Mouse (Mus musculus) brain, adult 2 months (tissue): ENCODE results near the gene Map2k6.
A peak's percentile ranks its signal among the peaks of the same experiment; 100 is the strongest.

Experiments
- DNase-seq: peaks from one replicate; pipeline ENCODE4 v3.0.0; 2011; ENCODE audit warnings: low read depth, low spot score

Gene Map2k6

DNA sequence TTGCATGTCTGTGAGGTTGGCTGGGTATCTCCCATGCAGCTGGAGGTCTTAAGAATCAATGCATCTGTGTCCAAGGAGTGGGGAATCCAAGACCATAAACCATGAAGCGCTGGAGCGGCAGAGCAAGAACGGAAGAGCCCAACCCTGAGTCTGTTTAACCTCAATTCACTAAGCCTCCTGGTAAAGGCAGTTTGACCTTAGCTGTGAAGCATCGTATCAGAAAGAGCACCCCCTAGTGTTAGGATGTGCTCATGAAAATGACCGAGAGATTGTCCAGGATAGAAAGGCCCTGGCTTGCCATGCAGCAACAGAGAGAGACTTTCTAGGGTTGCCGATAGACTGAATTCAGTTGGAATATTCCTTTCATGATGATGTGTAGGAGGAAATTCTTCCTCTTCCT lies 84.2 kb downstream of the Map2k6 start:
- DNase-seq: peak; percentile 70

GRCm38 (mm10) chr11:110484426-110484825 lies 85.5 kb downstream of the Map2k6 start:
- DNase-seq: no peak

DNA sequence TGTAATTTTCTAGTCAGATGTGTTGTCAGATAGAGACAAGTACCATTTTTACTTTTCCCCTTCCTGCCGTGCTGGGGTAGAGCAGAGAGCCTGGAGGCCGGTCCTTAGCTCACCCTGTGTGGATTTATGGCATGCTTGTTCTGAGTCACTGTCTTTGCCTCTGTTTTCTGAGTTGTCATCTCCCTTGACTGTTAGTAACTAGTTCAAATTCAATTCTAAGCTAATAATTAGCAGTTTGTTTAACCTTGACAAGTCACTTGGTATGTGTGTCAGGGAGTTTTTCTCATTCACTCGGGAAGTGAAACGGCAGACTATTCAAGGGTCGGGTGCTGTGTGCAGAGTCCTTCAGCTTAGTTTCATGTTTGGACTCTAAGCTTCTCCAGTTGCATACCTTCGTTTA lies 86.2 kb downstream of the Map2k6 start:
- DNase-seq: no peak

GRCm38 (mm10) chr11:110487796-110488195 lies 88.9 kb downstream of the Map2k6 start:
- DNase-seq: no peak

GRCm38 (mm10) chr11:110488301-110488700 lies 89.4 kb downstream of the Map2k6 start:
- no peak for DNase-seq

- no peak for DNase-seq
Observed at GRCm38 (mm10) chr11:110495323-110496060, 96.6 kb downstream of the Map2k6 start.

DNA sequence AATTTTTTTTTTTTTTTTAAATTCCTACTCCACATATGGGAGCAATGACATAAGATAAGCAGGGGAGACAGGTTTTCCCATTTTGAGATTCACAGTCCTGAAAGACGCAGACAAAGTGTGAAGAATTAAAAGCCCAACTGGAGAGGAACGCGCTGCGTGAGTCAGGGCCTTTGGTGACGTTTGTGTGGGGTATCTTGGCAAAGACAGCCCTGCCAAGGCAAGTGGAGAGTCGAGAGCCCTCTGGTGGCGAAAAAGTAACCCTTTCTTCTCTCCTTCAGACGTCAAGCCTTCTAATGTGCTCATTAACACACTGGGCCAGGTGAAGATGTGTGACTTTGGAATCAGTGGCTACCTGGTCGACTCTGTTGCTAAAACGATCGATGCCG lies 97.1 kb downstream of the Map2k6 start:
- DNase-seq: peak; percentile 88

GRCm38 (mm10) chr11:110497743-110498142 lies 98.8 kb downstream of the Map2k6 start:
- no peak for DNase-seq

DNA sequence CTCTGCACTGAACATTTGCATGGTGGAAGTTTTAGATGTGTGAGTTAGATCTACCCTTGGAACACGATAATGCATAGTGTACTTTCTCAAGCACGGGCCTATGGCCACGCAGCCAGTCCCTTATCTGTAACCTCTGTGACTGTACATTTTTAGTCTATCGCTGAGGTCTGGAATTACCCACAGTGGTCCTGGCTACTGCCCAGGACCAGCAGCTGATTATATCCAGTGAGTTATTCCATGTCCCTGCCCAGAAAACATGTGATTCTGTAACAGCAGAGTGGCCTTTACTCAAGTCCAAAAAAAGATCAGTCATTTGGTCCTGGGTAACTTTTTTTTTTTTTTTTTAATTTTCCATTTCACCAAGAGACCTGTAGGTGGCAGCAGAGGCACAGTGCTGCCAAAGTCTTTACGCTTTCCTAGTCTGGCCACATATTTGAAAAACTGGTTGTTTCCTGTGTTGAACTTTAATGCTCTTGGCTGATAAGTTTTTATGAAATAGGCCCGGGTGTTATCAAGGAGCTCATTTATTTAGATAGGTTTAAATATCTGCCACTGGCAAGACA lies 99.8 kb downstream of the Map2k6 start:
- peak; percentile 69 for DNase-seq

GRCm38 (mm10) chr11:110502937-110503670 lies 104.2 kb downstream of the Map2k6 start:
- no peak for DNase-seq

DNA sequence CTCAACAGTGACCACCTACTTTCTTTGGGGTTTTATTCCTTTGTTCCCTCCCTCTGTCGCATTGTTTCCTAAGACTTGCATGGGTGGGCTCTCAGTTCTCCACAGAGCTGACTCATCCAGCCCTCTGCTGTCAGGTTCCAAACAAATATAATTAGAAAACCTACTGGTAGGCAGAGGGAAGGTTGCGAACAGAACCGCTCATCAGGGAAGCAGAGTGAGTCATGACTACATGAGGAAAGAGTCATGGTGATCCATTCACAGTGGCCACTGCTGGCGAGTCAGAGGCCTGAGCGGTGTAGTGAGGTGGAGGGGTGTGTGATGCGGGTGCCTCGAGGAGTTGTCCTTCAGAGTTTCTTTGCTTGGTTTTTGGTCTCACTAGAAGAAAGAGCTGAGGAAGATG lies 112.5 kb downstream of the Map2k6 start:
- peak; percentile 89 for DNase-seq

DNA sequence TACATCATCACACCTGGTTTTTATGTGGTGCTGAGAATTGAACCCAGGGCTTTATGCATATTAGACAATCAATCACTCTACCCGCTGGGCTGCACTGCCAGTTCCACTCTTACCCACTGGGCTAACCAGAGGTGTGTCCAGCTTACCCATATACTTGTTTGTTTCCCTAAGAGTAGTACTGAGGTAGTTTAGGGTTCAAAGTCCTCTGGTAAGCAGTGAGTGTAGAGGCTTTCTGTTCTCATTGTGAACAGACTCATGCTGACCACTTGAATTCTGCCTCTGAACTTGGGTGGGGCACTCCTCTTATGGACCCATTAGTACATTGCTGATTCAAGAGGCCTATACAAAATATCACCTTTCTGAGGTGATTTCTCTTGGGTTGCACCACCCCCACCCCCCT lies 119.7 kb downstream of the Map2k6 start:
- no peak for DNase-seq

DNA sequence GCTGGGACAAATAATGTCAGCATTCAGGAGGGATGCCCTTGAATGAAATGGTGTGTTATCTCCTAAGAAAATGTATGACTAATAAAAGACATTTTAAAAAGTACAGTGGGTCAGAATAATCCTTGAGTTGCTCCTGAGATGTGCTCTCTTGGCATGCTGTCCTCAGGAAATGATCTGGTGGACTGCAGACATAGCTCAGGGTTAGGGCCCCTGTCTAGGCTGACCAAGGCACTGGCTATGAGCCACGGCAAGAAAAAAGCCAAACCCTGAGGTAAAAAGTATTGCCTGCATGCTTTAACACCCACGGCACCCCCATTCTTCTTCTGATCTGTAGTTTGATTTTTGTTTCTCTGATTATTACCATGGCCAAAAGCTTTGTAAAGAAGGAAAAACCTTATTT lies 124.0 kb downstream of the Map2k6 start:
- DNase-seq: no peak

DNA sequence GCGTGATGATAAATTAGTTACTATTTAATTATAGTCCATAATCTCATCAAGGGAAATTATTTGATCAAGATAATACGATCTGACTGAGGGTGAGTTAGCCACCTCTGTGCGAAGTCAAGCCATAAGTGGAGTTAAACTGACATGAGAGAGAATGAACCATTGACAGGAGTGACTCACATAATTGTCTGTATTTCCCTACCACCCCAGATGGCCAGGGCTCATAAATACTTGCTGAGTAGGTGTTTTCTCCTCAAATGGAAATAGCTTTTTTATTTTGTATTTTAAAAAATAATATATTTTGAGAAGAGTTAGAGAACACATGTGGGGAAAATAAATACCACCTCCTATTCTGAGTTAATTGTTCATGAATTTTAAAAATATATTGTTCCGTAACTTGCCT lies 127.2 kb downstream of the Map2k6 start:
- DNase-seq: peak; percentile 45

GRCm38 (mm10) chr11:110531087-110531486 lies 132.2 kb downstream of the Map2k6 start:
- DNase-seq: no peak

DNA sequence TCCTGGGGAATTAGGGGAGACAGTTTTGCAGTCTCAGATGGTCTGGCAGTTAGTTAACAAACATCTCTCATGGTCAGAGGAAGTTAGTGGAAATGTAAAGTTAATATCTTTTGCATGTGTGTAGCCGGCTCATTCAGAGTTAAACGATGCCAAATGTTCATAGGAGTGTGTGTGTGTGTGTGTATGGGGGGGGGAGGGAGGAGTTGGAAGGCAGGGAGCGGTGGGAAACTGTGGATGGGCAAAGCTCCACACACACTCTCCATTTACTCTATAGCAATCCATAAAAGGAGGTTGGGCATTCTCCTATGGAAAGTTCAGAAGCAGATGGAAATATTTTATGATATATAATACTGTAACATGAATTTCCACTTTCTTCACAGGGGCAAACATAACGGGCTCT lies 135.9 kb downstream of the Map2k6 start:
- no peak for DNase-seq

DNA sequence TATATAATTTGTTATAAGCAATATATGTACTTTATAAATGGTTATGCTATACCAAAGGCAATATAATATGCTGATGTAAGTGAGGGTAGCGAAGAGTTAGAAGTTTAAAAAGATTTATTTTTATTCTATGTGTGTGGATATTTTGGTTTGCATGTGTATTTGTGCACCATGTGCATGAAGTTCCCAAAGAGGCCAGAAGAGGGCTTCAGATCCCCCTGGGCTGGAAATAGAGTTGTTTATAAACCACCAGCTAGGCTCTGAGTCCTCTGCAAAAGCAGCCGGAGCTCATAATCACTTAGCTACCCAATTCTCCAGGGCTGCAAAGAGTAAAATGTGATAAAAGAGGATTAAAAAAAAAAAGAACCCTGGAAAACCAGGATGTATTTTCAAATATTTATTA lies 137.6 kb downstream of the Map2k6 start:
- DNase-seq: no peak

DNA sequence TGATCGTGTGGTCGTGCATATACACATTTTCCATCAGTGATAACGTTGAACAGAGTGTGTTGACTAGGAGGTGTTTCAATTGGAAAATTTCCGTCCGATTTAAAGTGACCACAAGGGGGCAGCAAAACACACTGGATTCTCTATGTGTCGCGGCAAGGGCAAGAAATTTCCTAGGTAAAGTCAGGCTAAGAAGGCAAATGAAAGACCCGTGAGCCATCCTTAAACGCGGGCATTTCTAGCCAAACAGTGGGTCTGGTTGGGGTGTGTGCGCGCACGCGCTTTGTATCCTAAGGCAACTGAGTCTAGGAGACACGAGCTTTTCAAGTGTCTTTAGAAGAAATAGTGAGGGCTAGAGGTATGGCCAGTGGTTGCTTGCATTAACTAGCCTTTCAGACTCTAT lies 138.7 kb downstream of the Map2k6 start:
- peak; percentile 85 for DNase-seq

DNA sequence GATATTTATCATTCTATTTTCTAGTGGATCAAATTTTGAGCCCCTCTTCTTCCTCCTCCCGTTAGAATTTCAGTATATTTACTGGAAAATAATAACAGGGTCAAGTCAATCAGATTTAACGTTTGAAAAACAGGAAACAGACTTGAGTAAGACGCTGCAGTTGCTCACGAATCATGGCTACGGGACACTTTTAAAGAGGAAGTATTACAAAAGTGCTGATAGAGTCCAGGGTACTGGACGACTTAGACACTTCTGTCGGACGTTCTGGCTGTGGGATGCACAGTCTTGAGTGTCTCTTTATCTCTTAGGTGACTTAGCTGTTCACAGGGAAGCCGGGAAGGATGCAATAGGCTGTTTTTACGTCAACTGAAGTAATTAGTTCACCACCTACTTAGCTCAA lies 139.3 kb downstream of the Map2k6 start:
- DNase-seq: no peak

- DNase-seq: no peak
Observed at GRCm38 (mm10) chr11:110541933-110542332, 143.0 kb downstream of the Map2k6 start.

GRCm38 (mm10) chr11:110544419-110545210 lies 145.7 kb downstream of the Map2k6 start:
- peak; percentile 52 for DNase-seq

- no peak for DNase-seq
Observed at GRCm38 (mm10) chr11:110545416-110545815, 146.5 kb downstream of the Map2k6 start.
